In the genomic region with DNA sequence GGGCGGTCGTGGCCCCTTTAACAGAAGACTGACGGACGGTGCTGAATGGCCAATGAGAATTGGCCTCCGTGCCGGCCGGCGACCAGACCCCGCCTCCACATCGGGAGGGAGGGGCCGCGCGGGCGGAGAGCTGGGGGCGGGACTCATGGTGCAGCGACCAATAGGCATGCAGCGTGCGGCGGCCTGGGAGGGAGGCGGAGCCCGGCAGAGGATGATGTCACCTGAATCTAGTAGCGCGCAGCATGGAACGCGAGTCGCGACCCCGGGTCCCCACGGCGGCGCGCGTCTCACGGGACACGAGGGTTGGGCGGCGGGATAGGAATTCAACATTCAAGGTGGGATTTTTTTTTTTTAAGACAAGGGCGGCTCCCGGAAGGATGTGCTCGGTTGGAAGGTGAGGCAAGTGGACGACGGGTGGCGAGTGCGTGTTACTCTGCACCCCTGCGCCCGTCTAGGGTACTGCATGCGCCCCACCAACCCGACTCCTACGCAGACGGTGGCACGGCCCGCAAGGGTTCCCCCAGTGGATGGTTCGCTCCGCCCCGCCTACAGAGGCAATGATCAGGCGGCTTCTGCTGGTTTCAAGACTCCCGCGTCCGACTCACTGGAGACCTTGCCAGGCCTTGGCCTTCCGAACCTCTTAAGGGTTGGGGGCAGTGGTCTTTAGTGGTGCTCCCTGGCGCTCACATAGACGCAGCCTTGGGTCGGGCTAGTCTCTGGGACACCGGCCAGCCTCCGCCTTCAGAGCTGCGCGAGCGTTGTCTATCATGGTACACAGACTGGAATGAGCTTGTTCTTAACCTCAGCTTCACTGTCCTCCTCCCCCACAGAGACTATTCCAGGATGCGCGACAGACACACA, we compare ENCODE assay signal across 8 mouse cellular contexts. TPM values are rescaled to one million over a fixed set of nuclear protein-coding genes. Genes with fewer than 3 reads are reported as not detected.
DNase-seq lines count a peak whose midpoint lies in the region; ATAC-seq lines count a peak whose summit lies in the region.

No protein-coding gene starts in this region.

- no peaks in the 10 kb centered on the region for H3K9me3 ChIP-seq in megakaryocyte, embryonic 14.5 days

- ATAC-seq in common myeloid progenitor, adult 5-6 weeks (replicated peaks; ENCODE audit: low read depth, poor library complexity, severe bottlenecking), result peak; percentile 78

- H3K4me1 ChIP-seq in megakaryocyte, embryonic 14.5 days, result peaks cover 60% of the 10 kb centered on the region

- H3K27me3 ChIP-seq in megakaryocyte, embryonic 14.5 days (replicated peaks), result peaks cover 73% of the 10 kb centered on the region

- H3K4me3 ChIP-seq in megakaryocyte, embryonic 14.5 days (replicated peaks), result peak overlapping the region; percentile 94

- H3K36me3 ChIP-seq in megakaryocyte, embryonic 14.5 days (replicated peaks; ENCODE audit: low read length), result peaks cover 9% of the 10 kb centered on the region

- DNase-seq in ZHBTc4 (ENCODE audit: low read depth, low spot score), result peak; percentile 99
- DNase-seq in gastrocnemius, adult 8-10 months (ENCODE audit: low spot score in 2 of 2), result peak; percentile 94
- peak; percentile 82 for DNase-seq in hindlimb bud, embryonic 11.5 days (ENCODE audit: extremely low spot score, low read depth, low spot score)
- DNase-seq in left cerebral cortex, adult 8-10 months (ENCODE audit: low spot score in 2 of 2), result peak; percentile 96 to 98
- peak; percentile 99 for DNase-seq in right cerebral cortex, postnatal 10 days (ENCODE audit: low spot score in 2 of 2)
- peak; percentile 97 for DNase-seq in urinary bladder, postnatal 25 days (ENCODE audit: low spot score)

RNA-seq across cellular contexts. Expression of a gene that starts 0.4 kb away (rescaled TPM):
- not detected in 2 replicates for total RNA-seq in common myeloid progenitor, adult 5-6 weeks (2017)
- under 1 TPM in 3 of 4 experiments, not detected in 1; 0.07 to 0.24 (median 0.09) TPM for total RNA-seq in gastrocnemius, adult 8-10 months (2022)
- 100 to 1,000 TPM; 137 to 162 (median 150) TPM for total RNA-seq in left cerebral cortex, adult 8-10 months (2022)
- polyA plus RNA-seq in megakaryocyte, embryonic 14.5 days (2012; ENCODE audit: insufficient read depth, low replicate concordance), result 0.79 TPM in 1 of 2 replicates, not detected in the other

RNA-seq across cellular contexts. Expression of a gene that starts 3.1 kb away (rescaled TPM):
- 1.9 TPM in 1 of 2 replicates, not detected in the other for total RNA-seq in common myeloid progenitor, adult 5-6 weeks (2017)
- total RNA-seq in gastrocnemius, adult 8-10 months (2022), result not detected
- total RNA-seq in left cerebral cortex, adult 8-10 months (2022), result 100 to 1,000 TPM; 139 to 172 (median 159) TPM
- 4.1 TPM in 1 of 2 replicates, not detected in the other for polyA plus RNA-seq in megakaryocyte, embryonic 14.5 days (2012; ENCODE audit: insufficient read depth, low replicate concordance)

RNA-seq across cellular contexts. Expression of a gene that starts 28.3 kb away (rescaled TPM):
- total RNA-seq in common myeloid progenitor, adult 5-6 weeks (2017), result 451 and 564 TPM in 2 replicates
- total RNA-seq in gastrocnemius, adult 8-10 months (2022), result 10 to 100 TPM; 45.4 to 74.5 (median 59.9) TPM
- 100 to 1,000 TPM; 295 to 398 (median 356) TPM for total RNA-seq in left cerebral cortex, adult 8-10 months (2022)
- polyA plus RNA-seq in megakaryocyte, embryonic 14.5 days (2012; ENCODE audit: insufficient read depth, low replicate concordance), result 154 and 515 TPM in 2 replicates

RNA-seq across cellular contexts. Expression of a gene that starts 32.2 kb away (rescaled TPM):
- total RNA-seq in common myeloid progenitor, adult 5-6 weeks (2017), result 0.41 TPM in 1 of 2 replicates, not detected in the other
- 100 to 1,000 TPM; 700 to 858 (median 833) TPM for total RNA-seq in gastrocnemius, adult 8-10 months (2022)
- 1 to 10 TPM in 1 of 4 experiments, under 1 TPM in 3; 0.26 to 1.1 (median 0.78) TPM for total RNA-seq in left cerebral cortex, adult 8-10 months (2022)
- polyA plus RNA-seq in megakaryocyte, embryonic 14.5 days (2012; ENCODE audit: insufficient read depth, low replicate concordance), result not detected in 2 replicates

RNA-seq across cellular contexts. Expression of a gene that starts 33.7 kb away (rescaled TPM):
- 3.1 and 3.4 TPM in 2 replicates for total RNA-seq in common myeloid progenitor, adult 5-6 weeks (2017)
- total RNA-seq in gastrocnemius, adult 8-10 months (2022), result 10 to 100 TPM; 30.7 to 35.6 (median 32.0) TPM
- total RNA-seq in left cerebral cortex, adult 8-10 months (2022), result 10 to 100 TPM; 23.9 to 27.8 (median 25.1) TPM
- polyA plus RNA-seq in megakaryocyte, embryonic 14.5 days (2012; ENCODE audit: insufficient read depth, low replicate concordance), result 7.6 TPM in 1 of 2 replicates, not detected in the other

Comparison
In these comparisons a context has a peak if more than half of its experiments do, and no peak if none do; other contexts are left out.
1. Peak in every context shown above with its lines: DNase-seq, ATAC-seq and H3K4me3 ChIP-seq.
2. RNA of a gene that starts 0.4 kb away (total RNA-seq): 137 to 162 TPM in left cerebral cortex, adult 8-10 months; 0.07 to 0.24 TPM in gastrocnemius, adult 8-10 months and not detected in common myeloid progenitor, adult 5-6 weeks; every median in the first group is over 100 times any median in the second.
3. RNA of a gene that starts 3.1 kb away (total RNA-seq): 139 to 172 TPM in left cerebral cortex, adult 8-10 months; 1.9 TPM in common myeloid progenitor, adult 5-6 weeks and not detected in gastrocnemius, adult 8-10 months; every median in the first group is over 10 times any median in the second.